ENCODE assay signal across 10 mouse cellular contexts in the genomic region with DNA sequence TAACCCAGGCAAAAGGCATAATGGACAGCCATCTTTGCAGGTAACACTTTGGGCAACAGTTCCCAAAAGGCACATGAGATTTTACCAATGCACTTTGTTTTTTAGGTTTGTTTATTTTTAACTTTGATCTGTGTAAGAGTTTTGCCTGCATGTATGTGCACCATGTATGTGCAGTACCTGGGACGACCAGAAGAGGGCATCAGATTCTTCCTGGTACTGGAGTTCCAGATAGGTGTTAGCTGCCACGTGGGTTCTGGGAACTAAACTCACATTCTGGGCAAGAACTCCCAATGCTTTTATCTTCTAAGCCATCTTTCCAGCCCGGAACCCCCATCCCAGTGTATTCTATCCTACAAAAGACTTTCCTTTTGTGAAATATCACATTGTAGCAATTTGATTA. TPM values are rescaled to one million over a fixed set of nuclear protein-coding genes. Genes with fewer than 3 reads are reported as not detected.
DNase-seq lines count a peak whose midpoint lies in the region; ATAC-seq and TF ChIP-seq lines count a peak whose summit lies in the region.
"Had no signal": no experiment of that assay in that cellular context is flagged by ENCODE, and none has a peak within 500 bp of the region (broad histone marks: within the 10 kb centered on the region; RNA-seq: fewer than 3 reads in every experiment).

No protein-coding gene starts in this region.

- no peak overlapping the region for H3K9ac ChIP-seq in kidney, postnatal 0 days (ENCODE audit: low read depth, low read length)
- no peak overlapping the region for H3K9ac ChIP-seq in limb, embryonic 13.5 days

- no peak overlapping the region for H3K4me3 ChIP-seq in kidney, postnatal 0 days (replicated peaks; ENCODE audit: low read depth, low read length)
- 0 out of 2 replicates have a peak overlapping the region, but pooled peaks have one; percentile 78 for H3K4me3 ChIP-seq in limb, embryonic 13.5 days

- peak; percentile 48 for TF ChIP-seq CTCF in kidney, postnatal 0 days (IDR thresholded peaks at IDR 0.05; ENCODE audit: low read depth)

- H3K9me3 ChIP-seq in kidney, postnatal 0 days (replicated peaks; ENCODE audit: low read length), result no peaks in the 10 kb centered on the region; the same call in 1 of the 2 replicates
- peaks cover 17% of the 10 kb centered on the region; the same call in 1 of the 2 replicates for H3K9me3 ChIP-seq in limb, embryonic 13.5 days

- H3K27me3 ChIP-seq in kidney, postnatal 0 days (ENCODE audit: insufficient read depth, low read length), result no peaks in the 10 kb centered on the region
- no peaks in the 10 kb centered on the region for H3K27me3 ChIP-seq in limb, embryonic 13.5 days

- WGBS in kidney, postnatal 0 days, result 93% methylated on average over 3 of the region's 3 CpGs
- 90% methylated on average over 3 of the region's 3 CpGs for WGBS in limb, embryonic 13.5 days

- no peak overlapping the region for H3K4me2 ChIP-seq in kidney, postnatal 0 days (ENCODE audit: low read length)
- peak overlapping the region; percentile 87; the same call in 1 of the 2 replicates for H3K4me2 ChIP-seq in limb, embryonic 13.5 days (replicated peaks)
- H3K4me2 ChIP-seq: midbrain, embryonic 11.5 days had no signal

- H3K36me3 ChIP-seq in kidney, postnatal 0 days (ENCODE audit: insufficient read depth, low read length), result no peaks in the 10 kb centered on the region
- H3K36me3 ChIP-seq in limb, embryonic 13.5 days, result peaks cover 48% of the 10 kb centered on the region

- peaks cover 29% of the 10 kb centered on the region for H3K4me1 ChIP-seq in kidney, postnatal 0 days (replicated peaks; ENCODE audit: insufficient read depth, low read length)
- peaks cover 45% of the 10 kb centered on the region for H3K4me1 ChIP-seq in limb, embryonic 13.5 days

- DNase-seq in kidney, postnatal 0 days (ENCODE audit: low spot score), result no peak
- DNase-seq in kidney, adult 18-20 months, result no peak
- peak; percentile 11 for DNase-seq in thymus, postnatal 0 days (ENCODE audit: low spot score)
- no peak for DNase-seq in thymus, adult 18-20 months
- no peak for DNase-seq in adrenal gland, postnatal 4 days (ENCODE audit: low spot score in 2 of 2)
- no peak for DNase-seq in adrenal gland, postnatal 25 days
- DNase-seq: adrenal gland, postnatal 14 days; cerebellum, postnatal 25 days had no signal

- ATAC-seq in kidney, postnatal 0 days (replicated peaks; ENCODE audit: low FRiP score, low read depth), result no peak
- no peak for ATAC-seq in limb, embryonic 13.5 days (ENCODE audit: low FRiP score, low read depth)

- no peak overlapping the region for H3K27ac ChIP-seq in kidney, postnatal 0 days
- no peak overlapping the region for H3K27ac ChIP-seq in limb, embryonic 13.5 days

RNA-seq across cellular contexts. Expression of a gene that starts 3.6 kb away (rescaled TPM):
- 114 and 118 TPM in 2 replicates for polyA plus RNA-seq in kidney, postnatal 0 days (2015; fragmentation: Nextera tagmentation; extraction: Ambion mirVana)
- polyA plus RNA-seq in thymus, postnatal 0 days (2015; fragmentation: Nextera tagmentation; extraction: Ambion mirVana), result 24.3 and 28.5 TPM in 2 replicates
- polyA plus RNA-seq in limb, embryonic 13.5 days (2015; fragmentation: Nextera tagmentation; extraction: Ambion mirVana), result 217 and 232 TPM in 2 replicates
- total RNA-seq in adrenal gland, postnatal 4 days (2021), result 10 to 100 TPM; 64.1 to 77.4 TPM
- 33.0 and 37.1 TPM in 2 replicates for total RNA-seq in adrenal gland, postnatal 25 days (2021)
